Mouse (Mus musculus) intestine, embryonic 15.5 days (tissue): ENCODE results near the gene Gm15517. TPM values are rescaled to one million over a fixed set of nuclear protein-coding genes. Genes with fewer than 3 reads are reported as not detected.

Experiments
- polyA plus RNA-seq: library from polyadenylated mRNA; unstranded; fragments of >200 nt; fragmentation: Nextera tagmentation; extraction: Ambion mirVana; gene quantifications from 2 replicates; pipeline ENCODE4 v1.2.1, GENCODE M21; 2015

Gm15517 gene
- polyA plus RNA-seq, 1 experiment from 2014 or later, result not detected

Other genes with a start within 250 kb of the Gm15517 start
- gene Klk1b26, start 249.3 kb upstream of the Gm15517 start, polyA plus RNA-seq, result not detected in 2 replicates
- not detected in 2 replicates for gene Klk1b27, start 209.2 kb upstream of the Gm15517 start, polyA plus RNA-seq
- not detected in 2 replicates for gene Klk1b21, start 159.1 kb upstream of the Gm15517 start, polyA plus RNA-seq
- not detected in 2 replicates for gene Klk1b22, start 148.8 kb upstream of the Gm15517 start, polyA plus RNA-seq
- gene Klk1b16, start 124.7 kb upstream of the Gm15517 start, polyA plus RNA-seq, result 0.11 TPM in 1 of 2 replicates, not detected in the other
- gene Klk1b24, start 73.2 kb upstream of the Gm15517 start, polyA plus RNA-seq, result 0.52 TPM in 1 of 2 replicates, not detected in the other
- 0.38 and 0.51 TPM in 2 replicates for gene Klk1b3, start 63.3 kb upstream of the Gm15517 start, polyA plus RNA-seq
- gene Klk1b4, start 54.0 kb upstream of the Gm15517 start, polyA plus RNA-seq, result not detected in 2 replicates
- not detected in 2 replicates for gene Klk1b5, start 45.5 kb upstream of the Gm15517 start, polyA plus RNA-seq
- 13.1 and 30.8 TPM in 2 replicates for gene Klk1, start 36.1 kb upstream of the Gm15517 start, polyA plus RNA-seq
- not detected in 2 replicates for gene Gm36864, start 25.3 kb upstream of the Gm15517 start, polyA plus RNA-seq
- 1.3 and 1.6 TPM in 2 replicates for gene 1700028J19Rik, start 14.8 kb upstream of the Gm15517 start, polyA plus RNA-seq
- 124 and 127 TPM in 2 replicates for gene 2410002F23Rik, start 14.7 kb upstream of the Gm15517 start, polyA plus RNA-seq
- gene Acp4, start 4.1 kb upstream of the Gm15517 start, polyA plus RNA-seq, result not detected in 2 replicates
- 7.2 and 8.0 TPM in 2 replicates for gene Clec11a, start 45.5 kb downstream of the Gm15517 start, polyA plus RNA-seq
- 1.7 and 1.9 TPM in 2 replicates for gene Shank1, start 48.8 kb downstream of the Gm15517 start, polyA plus RNA-seq
- 0.90 and 1.9 TPM in 2 replicates for gene Syt3, start 122.7 kb downstream of the Gm15517 start, polyA plus RNA-seq
- 0.48 and 0.99 TPM in 2 replicates for gene 1700008O03Rik, start 124.4 kb downstream of the Gm15517 start, polyA plus RNA-seq
- gene Lrrc4b, start 167.6 kb downstream of the Gm15517 start, polyA plus RNA-seq, result 0.82 and 0.86 TPM in 2 replicates
- gene Aspdh, start 203.9 kb downstream of the Gm15517 start, polyA plus RNA-seq, result 0.70 and 1.2 TPM in 2 replicates
- 76.0 and 87.3 TPM in 2 replicates for gene Josd2, start 206.5 kb downstream of the Gm15517 start, polyA plus RNA-seq
- 97.0 and 102 TPM in 2 replicates for gene Emc10, start 235.1 kb downstream of the Gm15517 start, polyA plus RNA-seq
- 6.5 and 9.2 TPM in 2 replicates for gene Fam71e1, start 235.1 kb downstream of the Gm15517 start, polyA plus RNA-seq